Mouse (Mus musculus) urinary bladder, postnatal 14 days (tissue): Measurements from ENCODE around the gene Siglecf.

Experiments
- DNase-seq: peaks from one replicate; pipeline ENCODE4 v3.0.0; 2021; ENCODE audit warnings: low spot score

Gene Siglecf

GRCm38 (mm10) chr7:43378226-43378625 lies 27.1 kb downstream of the Siglecf start:
- peak; percentile 14 for DNase-seq

- DNase-seq: no peak
These were observed 41.4 kb downstream of the Siglecf start for GRCm38 (mm10) chr7:43392349-43393121.

- no peak for DNase-seq
These were observed 48.4 kb downstream of the Siglecf start for GRCm38 (mm10) chr7:43399501-43399900.

GRCm38 (mm10) chr7:43402718-43403117 lies 51.6 kb downstream of the Siglecf start:
- no peak for DNase-seq

GRCm38 (mm10) chr7:43407573-43407972 lies 56.4 kb downstream of the Siglecf start:
- no peak for DNase-seq

GRCm38 (mm10) chr7:43408131-43408553 lies 57.0 kb downstream of the Siglecf start, which contains the start of gene Siglecg:
Siglecg (plus strand) TSS chr7:43408204.
- no peak for DNase-seq

GRCm38 (mm10) chr7:43409084-43409483 lies 57.9 kb downstream of the Siglecf start:
- no peak for DNase-seq
